In genomic region chr4:133024404-133024803, GRCm38 (mm10) we compare ENCODE assay signal across 10 mouse cellular contexts. TPM values are rescaled to one million over a fixed set of nuclear protein-coding genes. Genes with fewer than 3 reads are reported as not detected.
DNase-seq lines count a peak whose midpoint lies in the region; ATAC-seq and TF ChIP-seq lines count a peak whose summit lies in the region.
"Had no signal": no experiment of that assay in that cellular context is flagged by ENCODE, and none has a peak within 500 bp of the region (broad histone marks: within the 10 kb centered on the region; RNA-seq: fewer than 3 reads in every experiment).

No protein-coding gene starts in this region.

- TF ChIP-seq POLR2A in lung, adult 2 months (IDR thresholded peaks at IDR 0.05; ENCODE audit: borderline replicate concordance, extremely low read depth, low read depth, low read length) = no peak

- ATAC-seq in forebrain, embryonic 13.5 days = no peak
- ATAC-seq in forebrain, embryonic 14.5 days = no peak
- no peak for ATAC-seq in lung, embryonic 14.5 days (ENCODE audit: insufficient read depth)
- ATAC-seq in stomach, embryonic 15.5 days (ENCODE audit: insufficient read depth, low FRiP score, low read depth) = no peak

- WGBS in forebrain, embryonic 13.5 days = 40% methylated on average over 3 of the region's 4 CpGs
- WGBS in forebrain, embryonic 14.5 days = 22% methylated on average over 4 of the region's 4 CpGs
- 22% methylated on average over 3 of the region's 4 CpGs for WGBS in lung, embryonic 14.5 days
- WGBS in lung, adult 2 months = 46% methylated on average over 4 of the region's 4 CpGs
- WGBS in limb, embryonic 10.5 days = 22% methylated on average over 4 of the region's 4 CpGs
- WGBS in stomach, embryonic 15.5 days = 14% methylated on average over 3 of the region's 4 CpGs

- no peaks in the 10 kb centered on the region for H3K27me3 ChIP-seq in forebrain, embryonic 13.5 days
- no peaks in the 10 kb centered on the region for H3K27me3 ChIP-seq in forebrain, embryonic 14.5 days (replicated peaks; ENCODE audit: control insufficient read depth, insufficient read depth, low read length)
- no peaks in the 10 kb centered on the region for H3K27me3 ChIP-seq in lung, embryonic 14.5 days (ENCODE audit: insufficient read depth, low read length)
- no peaks in the 10 kb centered on the region for H3K27me3 ChIP-seq in limb, embryonic 10.5 days (ENCODE audit: low read depth, poor library complexity, severe bottlenecking)
- H3K27me3 ChIP-seq in stomach, embryonic 15.5 days (replicated peaks) = no peaks in the 10 kb centered on the region
- H3K27me3 ChIP-seq: CH12.LX had no signal

- H3K9ac ChIP-seq in forebrain, embryonic 13.5 days = 0 out of 2 replicates have a peak overlapping the region, but pooled peaks have one; percentile 41
- H3K9ac ChIP-seq in forebrain, embryonic 14.5 days (ENCODE audit: low read length) = no peak overlapping the region
- H3K9ac ChIP-seq in lung, embryonic 14.5 days = 0 out of 2 replicates have a peak overlapping the region, but pooled peaks have one; percentile 27
- no peak overlapping the region for H3K9ac ChIP-seq in stomach, embryonic 15.5 days

- peak overlapping the region; percentile 8; the same call in 1 of the 2 replicates for H3K4me2 ChIP-seq in forebrain, embryonic 13.5 days
- H3K4me2 ChIP-seq in forebrain, embryonic 14.5 days (ENCODE audit: low read length) = no peak overlapping the region
- peak overlapping the region; percentile 36; the same call in 1 of the 2 replicates for H3K4me2 ChIP-seq in lung, embryonic 14.5 days
- no peak overlapping the region for H3K4me2 ChIP-seq in stomach, embryonic 15.5 days
- H3K4me2 ChIP-seq: liver, embryonic 11.5 days had no signal

- no peak overlapping the region for H3K4me3 ChIP-seq in forebrain, embryonic 13.5 days
- no peak overlapping the region for H3K4me3 ChIP-seq in forebrain, embryonic 14.5 days (ENCODE audit: low read depth, low read length)
- no peak overlapping the region for H3K4me3 ChIP-seq in lung, embryonic 14.5 days (ENCODE audit: low read depth, low read length)
- H3K4me3 ChIP-seq in lung, adult 2 months (replicated peaks; ENCODE audit: extremely low read depth, low read depth, low read length) = no peak overlapping the region
- no peak overlapping the region; the same call in 1 of the 2 replicates for H3K4me3 ChIP-seq in limb, embryonic 10.5 days
- H3K4me3 ChIP-seq in stomach, embryonic 15.5 days (replicated peaks) = no peak overlapping the region

- H3K36me3 ChIP-seq in forebrain, embryonic 13.5 days (ENCODE audit: poor library complexity, severe bottlenecking) = peaks cover 3% of the 10 kb centered on the region; the same call in 1 of the 2 replicates
- peaks cover 8% of the 10 kb centered on the region; the same call in 1 of the 2 replicates for H3K36me3 ChIP-seq in forebrain, embryonic 14.5 days (ENCODE audit: control insufficient read depth, insufficient read depth, low read length)
- peaks cover 21% of the 10 kb centered on the region; the same call in 1 of the 2 replicates for H3K36me3 ChIP-seq in lung, embryonic 14.5 days (ENCODE audit: insufficient read depth)
- peaks cover 60% of the 10 kb centered on the region for H3K36me3 ChIP-seq in limb, embryonic 10.5 days
- no peaks in the 10 kb centered on the region for H3K36me3 ChIP-seq in stomach, embryonic 15.5 days

- H3K4me1 ChIP-seq in forebrain, embryonic 13.5 days = peaks cover 85% of the 10 kb centered on the region
- H3K4me1 ChIP-seq in forebrain, embryonic 14.5 days (ENCODE audit: control insufficient read depth, insufficient read depth, low read length) = peaks cover 66% of the 10 kb centered on the region
- peaks cover 53% of the 10 kb centered on the region for H3K4me1 ChIP-seq in lung, embryonic 14.5 days (ENCODE audit: insufficient read depth)
- peaks cover 15% of the 10 kb centered on the region for H3K4me1 ChIP-seq in lung, adult 2 months (ENCODE audit: control insufficient read depth, insufficient read depth, low read length)
- peaks cover 89% of the 10 kb centered on the region for H3K4me1 ChIP-seq in limb, embryonic 10.5 days
- peaks cover 78% of the 10 kb centered on the region for H3K4me1 ChIP-seq in stomach, embryonic 15.5 days

- TF ChIP-seq CTCF in lung, embryonic 14.5 days (IDR thresholded peaks at IDR 0.05; ENCODE audit: low read depth) = no peak
- TF ChIP-seq CTCF in lung, adult 2 months (IDR thresholded peaks at IDR 0.05; ENCODE audit: insufficient read depth, low read length) = no peak

- H3K9me3 ChIP-seq in forebrain, embryonic 13.5 days (replicated peaks) = no peaks in the 10 kb centered on the region
- no peaks in the 10 kb centered on the region for H3K9me3 ChIP-seq in forebrain, embryonic 14.5 days (replicated peaks; ENCODE audit: control insufficient read depth, low read length)
- no peaks in the 10 kb centered on the region for H3K9me3 ChIP-seq in lung, embryonic 14.5 days (ENCODE audit: low read depth, low read length)
- H3K9me3 ChIP-seq in limb, embryonic 10.5 days (replicated peaks) = no peaks in the 10 kb centered on the region
- H3K9me3 ChIP-seq in stomach, embryonic 15.5 days = no peaks in the 10 kb centered on the region

- intact Hi-C loops in left cerebral cortex, postnatal 14 days (cut with DNase I) = no loop called here

- peak overlapping the region; percentile 51 for H3K27ac ChIP-seq in forebrain, embryonic 13.5 days
- no peak overlapping the region for H3K27ac ChIP-seq in forebrain, embryonic 14.5 days (ENCODE audit: low read depth, low read length)
- H3K27ac ChIP-seq in lung, embryonic 14.5 days (ENCODE audit: low read depth) = peak overlapping the region; percentile 81; the same call in 1 of the 2 replicates
- H3K27ac ChIP-seq in limb, embryonic 10.5 days = 0 out of 2 replicates have a peak overlapping the region, but pooled peaks have one; percentile 72
- H3K27ac ChIP-seq in stomach, embryonic 15.5 days = peak overlapping the region; percentile 85

- no peak for DNase-seq in forebrain, embryonic 14.5 days (ENCODE audit: low spot score)
- no peak for DNase-seq in lung, embryonic 14.5 days
- no peak for DNase-seq in lung, adult 2 months
- DNase-seq in limb, embryonic 10.5 days (ENCODE audit: low spot score) = no peak
- no peak for DNase-seq in left cerebral cortex, postnatal 14 days (ENCODE audit: low spot score in 2 of 2)
- DNase-seq in thymus, postnatal 10 days (ENCODE audit: low spot score in 2 of 2) = no peak

RNA-seq across cellular contexts. Expression of gene Ahdc1, which starts 13.3 kb away (rescaled TPM):
- 7.3 and 8.1 TPM in 2 replicates for polyA plus RNA-seq in forebrain, embryonic 13.5 days (2015; fragmentation: Nextera tagmentation; extraction: Ambion mirVana)
- 8.6 and 12.2 TPM in 2 replicates for polyA plus RNA-seq in forebrain, embryonic 14.5 days (2014; fragmentation: Nextera tagmentation; extraction: Ambion mirVana)
- 10.2 and 10.5 TPM in 2 replicates for polyA plus RNA-seq in lung, embryonic 14.5 days (2014; fragmentation: Nextera tagmentation; extraction: Ambion mirVana)
- polyA plus RNA-seq in lung, adult 2 months (2012; rRNA removed) = 25.8 and 28.7 TPM in 2 replicates
- polyA plus RNA-seq in limb, embryonic 10.5 days (2016; fragmentation: Nextera tagmentation; extraction: Ambion mirVana) = 13.0 and 13.8 TPM in 2 replicates
- 8.2 and 9.3 TPM in 2 replicates for polyA plus RNA-seq in stomach, embryonic 15.5 days (2015; fragmentation: Nextera tagmentation; extraction: Ambion mirVana)
- total RNA-seq in left cerebral cortex, postnatal 14 days (2021) = 10 to 100 TPM; 78.4 to 81.6 TPM

RNA-seq across cellular contexts. Expression of gene Fgr, which starts 50.5 kb away (rescaled TPM):
- polyA plus RNA-seq in forebrain, embryonic 13.5 days (2015; fragmentation: Nextera tagmentation; extraction: Ambion mirVana) = not detected in 2 replicates
- polyA plus RNA-seq in forebrain, embryonic 14.5 days (2014; fragmentation: Nextera tagmentation; extraction: Ambion mirVana) = 0.23 TPM in 1 of 2 replicates, not detected in the other
- 0.46 and 0.66 TPM in 2 replicates for polyA plus RNA-seq in lung, embryonic 14.5 days (2014; fragmentation: Nextera tagmentation; extraction: Ambion mirVana)
- polyA plus RNA-seq in lung, adult 2 months (2012; rRNA removed) = 10.7 and 19.1 TPM in 2 replicates
- polyA plus RNA-seq in limb, embryonic 10.5 days (2016; fragmentation: Nextera tagmentation; extraction: Ambion mirVana) = 0.19 and 0.33 TPM in 2 replicates
- polyA plus RNA-seq in stomach, embryonic 15.5 days (2015; fragmentation: Nextera tagmentation; extraction: Ambion mirVana) = 1.6 TPM in 2 replicates
- not detected for total RNA-seq in left cerebral cortex, postnatal 14 days (2021)

Comparison
In these comparisons a context has a peak if more than half of its experiments do, and no peak if none do; other contexts are left out.
1. H3K4me2 ChIP-seq: peak in forebrain, embryonic 13.5 days (single experiment) and lung, embryonic 14.5 days (single experiment); none in forebrain, embryonic 14.5 days (single experiment) and stomach, embryonic 15.5 days (single experiment).
2. H3K9ac ChIP-seq: peak in forebrain, embryonic 13.5 days (single experiment) and lung, embryonic 14.5 days (single experiment); none in forebrain, embryonic 14.5 days (single experiment) and stomach, embryonic 15.5 days (single experiment).